Mouse (Mus musculus): ENCODE measurements around the gene Irak3. TPM values are rescaled to one million over a fixed set of nuclear protein-coding genes. Genes with fewer than 3 reads are reported as not detected.

Irak3 gene
- polyA plus RNA-seq, 2 experiments, result 1.9 to 3.2 TPM

DNA sequence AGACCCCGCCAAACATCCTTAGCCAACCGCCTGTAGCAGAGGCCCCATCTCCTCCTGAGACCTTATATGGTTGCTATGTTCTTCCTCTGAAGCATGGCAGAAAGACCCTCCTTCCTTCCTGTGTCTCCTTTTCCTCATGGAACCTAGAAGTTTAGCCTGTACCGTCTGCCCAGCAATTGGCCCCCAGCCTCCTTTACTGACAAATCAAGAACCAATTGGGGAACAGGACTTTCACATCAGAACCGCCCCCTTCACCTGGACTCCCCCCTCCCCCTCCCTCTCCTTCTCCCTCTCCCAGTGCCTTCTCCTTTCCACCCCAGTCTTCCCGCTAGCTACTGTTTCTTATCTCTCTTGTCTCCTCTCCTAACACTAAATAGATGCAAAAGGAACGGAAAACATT is 37.5 kb upstream of the Irak3 start:
- Histone ChIP-seq H3K27ac (replicated peaks; ENCODE audit: low read depth, low read length) (no peak overlapping the region), H3K9me3 (ENCODE audit: control insufficient read depth, low read length) (no peaks in the 10 kb centered on the region), H3K4me2 (replicated peaks; ENCODE audit: low read depth, low read length, severe bottlenecking) (no peak overlapping the region), H3K27me3 (ENCODE audit: control insufficient read depth, insufficient read depth, low read length) (no peaks in the 10 kb centered on the region), H3K4me3 (replicated peaks; ENCODE audit: low read length) (no peak overlapping the region), H3K36me3 (ENCODE audit: control insufficient read depth, insufficient read depth, low read length) (no peaks in the 10 kb centered on the region), H3K4me1 (ENCODE audit: control insufficient read depth, insufficient read depth, low read length) (peaks cover 5% of the 10 kb centered on the region; the same call in 1 of the 2 replicates), H3K9ac (ENCODE audit: low read depth, low read length, severe bottlenecking) (no peak overlapping the region)
- DNase-seq (ENCODE audit: low spot score), result no peak
- no peak for ATAC-seq (ENCODE audit: low FRiP score, low read depth)
- no peak for TF ChIP-seq POLR2A (IDR thresholded peaks at IDR 0.05; ENCODE audit: borderline replicate concordance, extremely low read depth, insufficient read depth, insufficient read length)
- 67% methylated on average over 6 of the region's 6 CpGs for WGBS

DNA sequence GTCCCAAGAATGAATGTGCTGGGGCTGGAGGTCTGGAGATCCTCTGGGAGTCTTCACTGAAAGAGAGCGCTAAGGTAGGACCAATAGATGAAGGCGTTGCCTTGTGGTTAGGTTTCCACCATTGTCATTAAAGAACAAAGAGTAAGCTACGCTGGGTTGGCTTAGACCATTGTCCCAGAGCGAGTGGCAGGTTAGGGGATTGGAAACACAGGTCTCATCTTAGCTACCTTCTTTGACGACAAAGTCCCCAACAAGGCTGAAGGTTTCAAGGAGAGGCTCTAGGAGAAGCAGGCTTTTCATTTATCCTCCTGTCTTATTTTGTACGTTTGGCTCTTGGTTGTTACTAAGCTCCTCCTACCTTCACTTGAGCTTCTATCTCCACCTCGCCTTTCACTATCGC is 36.3 kb upstream of the Irak3 start:
- Histone ChIP-seq H3K9me3 (ENCODE audit: control insufficient read depth, low read length) (no peaks in the 10 kb centered on the region), H3K27me3 (ENCODE audit: control insufficient read depth, insufficient read depth, low read length) (no peaks in the 10 kb centered on the region), H3K36me3 (ENCODE audit: control insufficient read depth, insufficient read depth, low read length) (no peaks in the 10 kb centered on the region), H3K27ac (replicated peaks; ENCODE audit: low read depth, low read length) (no peak overlapping the region), H3K4me3 (replicated peaks; ENCODE audit: low read length) (no peak overlapping the region), H3K9ac (ENCODE audit: low read depth, low read length, severe bottlenecking) (no peak overlapping the region), H3K4me2 (replicated peaks; ENCODE audit: low read depth, low read length, severe bottlenecking) (no peak overlapping the region), H3K4me1 (ENCODE audit: control insufficient read depth, insufficient read depth, low read length) (peaks cover 5% of the 10 kb centered on the region; the same call in 1 of the 2 replicates)
- DNase-seq (ENCODE audit: low spot score) (no peak), ATAC-seq (ENCODE audit: low FRiP score, low read depth) (no peak)
- TF ChIP-seq POLR2A (IDR thresholded peaks at IDR 0.05; ENCODE audit: borderline replicate concordance, extremely low read depth, insufficient read depth, insufficient read length), result no peak
- 88% methylated on average over 8 of the region's 8 CpGs for WGBS

DNA sequence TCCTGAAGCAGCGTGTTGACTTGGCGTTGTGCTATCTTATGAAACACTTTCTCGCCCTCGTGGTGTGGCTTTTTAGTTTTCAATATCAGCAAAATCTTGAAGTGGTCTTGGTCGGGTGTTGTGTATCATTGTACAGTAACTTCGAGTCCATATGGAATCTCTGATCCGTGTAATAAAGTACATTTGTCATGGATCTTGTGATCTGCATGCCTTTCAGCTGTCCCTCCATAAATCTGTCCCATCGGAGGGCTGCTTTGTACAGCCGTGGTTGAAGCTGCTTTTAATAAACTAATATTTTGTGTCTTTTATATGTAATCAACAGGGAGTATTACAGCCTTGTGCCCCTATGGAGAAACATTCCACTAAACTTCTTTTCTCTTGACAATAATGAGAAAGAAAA is 34.9 kb upstream of the Irak3 start:
- WGBS, result 45% methylated on average over 9 of the region's 9 CpGs
- Histone ChIP-seq H3K9me3 (ENCODE audit: control insufficient read depth, low read length) (no peaks in the 10 kb centered on the region), H3K9ac (ENCODE audit: low read depth, low read length, severe bottlenecking) (no peak overlapping the region), H3K4me3 (replicated peaks; ENCODE audit: low read length) (no peak overlapping the region), H3K27me3 (ENCODE audit: control insufficient read depth, insufficient read depth, low read length) (no peaks in the 10 kb centered on the region), H3K36me3 (ENCODE audit: control insufficient read depth, insufficient read depth, low read length) (peaks cover 4% of the 10 kb centered on the region; the same call in 1 of the 2 replicates), H3K4me1 (ENCODE audit: control insufficient read depth, insufficient read depth, low read length) (peaks cover 5% of the 10 kb centered on the region; the same call in 1 of the 2 replicates), H3K27ac (replicated peaks; ENCODE audit: low read depth, low read length) (no peak overlapping the region), H3K4me2 (replicated peaks; ENCODE audit: low read depth, low read length, severe bottlenecking) (no peak overlapping the region)
- DNase-seq (ENCODE audit: low spot score) (peak; percentile 37), ATAC-seq (ENCODE audit: low FRiP score, low read depth) (peak; percentile 42; the same call in 1 of the 2 replicates)
- no peak for TF ChIP-seq POLR2A (IDR thresholded peaks at IDR 0.05; ENCODE audit: borderline replicate concordance, extremely low read depth, insufficient read depth, insufficient read length)

DNA sequence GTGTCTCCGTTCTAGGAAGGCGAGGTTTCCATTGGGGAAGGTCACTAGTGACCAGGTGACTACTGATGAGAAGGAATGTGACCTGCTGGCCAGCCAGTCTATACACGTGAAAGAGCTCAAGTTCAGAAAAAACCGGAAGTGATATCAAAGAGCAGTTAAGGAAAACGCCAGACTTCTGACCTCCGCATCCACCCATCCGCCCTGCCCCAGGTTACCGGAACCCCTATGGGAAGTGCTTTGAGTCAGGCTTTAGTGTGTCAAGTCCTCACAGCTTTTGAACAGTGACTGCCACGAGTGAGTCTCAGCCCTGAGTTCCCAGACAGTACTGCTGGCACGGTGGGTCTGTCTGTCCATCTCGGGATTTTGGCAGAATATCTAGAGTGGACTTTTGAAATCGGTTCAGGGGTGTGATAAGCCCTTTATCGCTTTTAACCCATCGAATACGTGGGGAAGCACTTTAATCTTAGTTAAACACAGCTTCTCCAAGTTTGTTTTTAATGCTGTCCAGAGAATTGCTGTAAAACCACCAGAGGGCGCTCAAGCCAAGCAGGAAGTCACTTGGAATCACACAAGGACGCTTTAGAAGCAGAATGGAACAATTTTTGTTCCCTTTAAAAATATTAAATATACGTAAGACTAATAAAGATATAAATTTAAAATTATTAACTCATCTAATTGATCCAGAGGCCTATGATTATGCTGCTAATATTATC is 31.9 kb upstream of the Irak3 start:
- TF ChIP-seq POLR2A (IDR thresholded peaks at IDR 0.05; ENCODE audit: borderline replicate concordance, extremely low read depth, insufficient read depth, insufficient read length), result no peak
- Histone ChIP-seq H3K9ac (ENCODE audit: low read depth, low read length, severe bottlenecking) (0 out of 2 replicates have a peak overlapping the region, but pooled peaks have one; percentile 6), H3K27me3 (ENCODE audit: control insufficient read depth, insufficient read depth, low read length) (no peaks in the 10 kb centered on the region), H3K36me3 (ENCODE audit: control insufficient read depth, insufficient read depth, low read length) (peaks cover 24% of the 10 kb centered on the region), H3K4me2 (replicated peaks; ENCODE audit: low read depth, low read length, severe bottlenecking) (0 out of 2 replicates have a peak overlapping the region, but pooled peaks have one; percentile 26), H3K4me3 (replicated peaks; ENCODE audit: low read length) (no peak overlapping the region), H3K27ac (replicated peaks; ENCODE audit: low read depth, low read length) (no peak overlapping the region), H3K4me1 (ENCODE audit: control insufficient read depth, insufficient read depth, low read length) (peaks cover 5% of the 10 kb centered on the region; the same call in 1 of the 2 replicates), H3K9me3 (ENCODE audit: control insufficient read depth, low read length) (no peaks in the 10 kb centered on the region)
- peak; percentile 49; the same call in 1 of the 2 replicates for ATAC-seq (ENCODE audit: low FRiP score, low read depth)
- 27% methylated on average over 18 of the region's 18 CpGs for WGBS
- DNase-seq (ENCODE audit: low spot score), result peak; percentile 78

DNA sequence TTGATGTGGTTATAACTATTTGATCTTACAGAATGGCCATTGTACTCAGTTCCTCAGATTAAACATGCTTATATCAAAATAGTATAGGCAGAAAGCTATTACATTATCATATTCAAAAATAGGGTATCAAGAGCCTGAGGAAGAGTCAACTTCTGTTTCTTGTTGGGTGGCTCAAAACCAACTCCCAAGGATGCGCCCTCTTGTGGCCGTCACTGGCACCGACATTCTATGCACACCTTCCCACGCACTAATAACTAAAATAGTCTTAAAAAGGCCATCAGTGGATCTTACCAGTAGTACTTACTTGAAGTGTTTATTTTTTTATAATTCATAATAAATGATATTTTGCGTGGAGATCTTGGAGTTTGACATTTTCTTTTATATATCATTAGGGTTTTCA is 29.8 kb upstream of the Irak3 start:
- no peak for ATAC-seq (ENCODE audit: low FRiP score, low read depth)
- no peak overlapping the region for H3K9ac ChIP-seq (ENCODE audit: low read depth, low read length, severe bottlenecking)
- H3K4me2 ChIP-seq (replicated peaks; ENCODE audit: low read depth, low read length, severe bottlenecking), result no peak overlapping the region
- WGBS, result 25% methylated on average over 5 of the region's 5 CpGs
- peaks cover 29% of the 10 kb centered on the region for H3K36me3 ChIP-seq (ENCODE audit: control insufficient read depth, insufficient read depth, low read length)
- no peak for TF ChIP-seq POLR2A (IDR thresholded peaks at IDR 0.05; ENCODE audit: borderline replicate concordance, extremely low read depth, insufficient read depth, insufficient read length)
- H3K27me3 ChIP-seq (ENCODE audit: control insufficient read depth, insufficient read depth, low read length), result no peaks in the 10 kb centered on the region
- no peak overlapping the region for H3K4me3 ChIP-seq (replicated peaks; ENCODE audit: low read length)
- no peaks in the 10 kb centered on the region for H3K4me1 ChIP-seq (ENCODE audit: control insufficient read depth, insufficient read depth, low read length)
- no peaks in the 10 kb centered on the region for H3K9me3 ChIP-seq (ENCODE audit: control insufficient read depth, low read length)
- DNase-seq (ENCODE audit: low spot score), result peak; percentile 52
- H3K27ac ChIP-seq (replicated peaks; ENCODE audit: low read depth, low read length), result no peak overlapping the region
